Mouse (Mus musculus) thymus, adult 18-20 months (tissue): ENCODE measurements around the gene Khk.

ENCODE experiments used
- DNase-seq, 2 experiments: peaks; one replicate each; pipeline ENCODE4 v3.0.0; 2022; ENCODE audit warnings: mixed read lengths in 2 of 2

Khk gene

DNA sequence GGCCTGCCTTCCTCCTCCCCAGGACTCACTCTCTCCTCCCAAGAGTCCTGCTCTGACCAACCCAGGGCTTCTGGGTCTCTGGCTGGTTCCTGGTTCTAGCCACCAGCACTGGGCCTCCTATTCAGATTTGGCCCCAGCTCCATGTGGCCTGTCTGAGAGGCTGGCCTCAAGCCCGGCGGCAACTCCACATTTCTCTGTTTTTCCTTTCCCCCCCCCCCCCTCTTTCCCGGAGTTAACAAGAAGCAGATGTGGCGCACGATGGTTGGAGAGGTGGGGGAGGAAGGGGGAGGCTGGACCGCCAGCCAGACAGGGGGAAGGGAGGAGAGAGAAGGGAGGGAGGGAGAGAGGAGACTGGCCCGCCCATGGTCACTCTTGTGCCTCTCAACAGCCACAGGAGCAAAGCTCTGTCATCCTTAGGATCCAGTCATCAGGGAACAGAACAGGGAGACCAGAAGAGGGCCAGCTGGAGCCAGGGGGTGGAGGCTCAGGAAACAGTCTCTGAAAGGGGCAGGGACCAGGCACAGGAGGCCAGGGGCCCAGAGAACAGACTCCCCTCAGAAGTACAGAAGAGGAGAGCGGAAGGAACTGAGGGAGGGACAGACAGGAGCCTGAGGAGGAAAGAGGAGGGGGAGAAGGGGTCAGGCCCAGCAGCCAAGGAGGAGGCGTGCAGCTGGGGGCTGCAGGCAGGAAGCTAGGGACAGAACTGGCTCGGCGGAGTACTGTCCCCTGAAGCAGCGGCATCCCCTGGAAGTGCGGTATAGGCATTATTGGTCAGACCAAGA is 8.0 kb upstream of the Khk start, which contains the start of gene Emilin1:
Emilin1 (plus strand) TSS at position 343 of the 782 bp plus-strand sequence.
- DNase-seq, result peak; percentile 33 to 47

DNA sequence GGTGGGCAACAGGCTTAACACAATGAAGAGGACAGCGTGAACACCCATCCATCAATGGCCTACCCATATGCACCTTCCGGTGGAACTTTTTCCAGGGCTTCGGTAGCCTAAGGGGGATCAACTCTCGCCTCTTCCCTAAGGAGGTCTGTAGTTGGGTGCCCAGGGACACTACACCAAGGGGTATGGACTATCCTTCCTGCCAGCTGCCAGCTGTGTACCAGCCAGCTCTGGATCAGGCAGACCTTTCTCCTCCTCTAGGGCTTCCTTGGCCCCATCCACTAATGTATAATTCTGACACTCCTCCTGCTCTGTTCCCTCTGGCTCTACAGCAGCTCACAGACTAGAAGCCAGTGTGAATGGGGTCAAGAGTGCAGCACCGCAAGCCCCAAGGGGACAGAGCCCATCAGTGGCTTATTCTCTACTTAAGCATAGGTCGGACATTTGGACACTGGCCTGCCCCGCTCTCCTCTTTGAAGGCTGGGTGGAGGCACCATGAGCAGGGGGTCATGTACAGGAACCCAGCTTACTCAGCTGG is 7.1 kb upstream of the Khk start:
- DNase-seq, result no peak

DNA sequence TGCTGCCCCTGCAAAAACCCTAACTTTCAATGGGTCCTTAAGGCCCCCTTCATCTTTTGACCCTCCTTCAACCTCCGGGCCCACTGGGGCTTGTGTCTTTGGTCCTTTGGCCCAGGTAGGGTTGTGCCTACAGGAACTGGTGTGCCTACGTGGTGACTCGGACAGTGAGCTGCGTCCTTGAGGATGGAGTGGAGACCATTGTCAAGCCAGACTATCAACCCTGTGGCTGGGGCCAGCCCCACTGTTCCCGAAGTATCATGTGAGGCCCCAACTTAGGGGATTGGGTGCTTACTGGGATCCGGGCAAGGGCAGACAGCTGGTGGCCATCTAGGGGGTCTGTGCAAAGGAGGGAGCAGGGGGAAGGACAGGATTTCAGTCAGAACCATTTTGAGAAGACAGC is 6.4 kb upstream of the Khk start:
- no peak for DNase-seq

DNA sequence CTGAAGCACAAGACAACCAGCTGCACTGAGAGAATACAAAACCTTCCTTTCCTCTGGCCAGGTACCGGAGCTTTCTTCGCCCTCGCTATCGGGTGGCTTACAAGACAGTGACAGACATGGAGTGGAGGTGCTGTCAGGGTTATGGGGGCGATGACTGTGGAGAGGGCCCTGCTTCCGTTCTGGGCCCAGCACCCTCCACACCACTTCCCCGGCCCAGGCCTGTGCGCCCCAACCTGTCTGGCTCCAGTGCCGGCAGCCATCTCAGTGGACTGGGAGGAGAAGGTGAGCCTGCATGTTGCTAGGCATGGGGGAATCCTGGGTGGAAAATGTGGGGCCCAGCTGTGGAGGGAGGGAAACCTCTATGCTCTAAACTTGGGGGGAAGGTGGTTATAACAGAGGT is 5.8 kb upstream of the Khk start:
- DNase-seq, result peak; percentile 36 to 56

DNA sequence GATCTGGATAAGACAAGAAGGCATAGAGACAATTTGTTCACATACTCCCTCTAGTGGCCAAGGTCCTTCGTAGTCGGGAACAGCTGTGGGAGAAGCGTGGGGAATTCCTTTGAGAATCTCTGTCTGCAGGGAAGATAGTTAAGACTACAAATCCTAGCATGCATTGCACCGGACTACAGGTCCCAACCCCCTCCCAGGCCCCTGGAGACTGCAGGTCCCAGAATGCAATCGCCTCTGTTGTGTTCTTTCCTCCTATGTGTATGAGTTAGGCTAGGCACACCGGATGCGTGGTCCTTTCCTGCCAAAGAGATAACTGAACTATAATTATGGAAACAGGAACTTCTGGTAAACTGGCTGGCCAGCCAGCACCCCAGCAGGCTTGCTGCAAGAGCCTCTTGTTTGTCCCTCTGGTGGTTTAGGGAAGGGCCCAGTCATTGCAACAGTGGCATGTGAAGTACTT is 5.2 kb upstream of the Khk start:
- DNase-seq, result peak; percentile 65 to 78

DNA sequence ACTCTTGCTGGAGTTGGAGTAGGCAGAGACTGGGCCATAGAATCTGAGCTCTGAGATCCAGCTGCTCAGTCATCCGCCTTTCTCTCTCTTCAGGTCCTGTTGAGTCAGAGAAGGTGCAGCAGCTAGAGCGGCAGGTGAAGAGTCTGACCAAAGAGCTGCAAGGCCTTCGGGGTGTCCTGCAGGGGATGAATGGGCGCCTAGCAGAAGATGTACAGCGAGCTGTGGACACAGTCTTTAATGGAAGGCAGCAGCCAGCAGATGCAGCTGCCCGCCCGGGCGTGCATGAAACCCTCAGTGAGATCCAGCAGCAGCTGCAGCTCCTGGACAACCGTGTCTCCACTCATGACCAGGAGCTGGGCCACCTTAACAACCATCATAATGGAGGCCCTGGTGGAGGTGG is 4.4 kb upstream of the Khk start:
- no peak for DNase-seq

DNA sequence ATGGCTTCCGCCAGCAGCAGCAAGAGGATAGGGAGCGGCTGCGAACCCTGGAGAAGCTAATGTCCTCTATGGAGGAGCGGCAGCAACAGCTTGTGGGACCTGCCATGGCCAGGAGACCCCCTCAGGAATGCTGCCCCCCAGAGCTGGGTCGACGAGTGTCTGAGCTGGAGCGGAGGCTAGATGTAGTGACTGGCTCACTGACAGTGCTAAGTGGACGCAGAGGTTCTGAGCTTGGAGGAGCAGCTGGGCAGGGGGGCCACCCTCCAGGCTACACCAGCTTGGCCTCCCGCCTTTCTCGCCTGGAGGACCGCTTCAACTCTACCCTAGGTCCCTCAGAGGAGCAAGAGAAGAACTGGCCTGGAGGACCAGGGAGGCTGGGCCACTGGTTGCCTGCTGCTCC is 3.9 kb upstream of the Khk start:
- DNase-seq, result no peak

DNA sequence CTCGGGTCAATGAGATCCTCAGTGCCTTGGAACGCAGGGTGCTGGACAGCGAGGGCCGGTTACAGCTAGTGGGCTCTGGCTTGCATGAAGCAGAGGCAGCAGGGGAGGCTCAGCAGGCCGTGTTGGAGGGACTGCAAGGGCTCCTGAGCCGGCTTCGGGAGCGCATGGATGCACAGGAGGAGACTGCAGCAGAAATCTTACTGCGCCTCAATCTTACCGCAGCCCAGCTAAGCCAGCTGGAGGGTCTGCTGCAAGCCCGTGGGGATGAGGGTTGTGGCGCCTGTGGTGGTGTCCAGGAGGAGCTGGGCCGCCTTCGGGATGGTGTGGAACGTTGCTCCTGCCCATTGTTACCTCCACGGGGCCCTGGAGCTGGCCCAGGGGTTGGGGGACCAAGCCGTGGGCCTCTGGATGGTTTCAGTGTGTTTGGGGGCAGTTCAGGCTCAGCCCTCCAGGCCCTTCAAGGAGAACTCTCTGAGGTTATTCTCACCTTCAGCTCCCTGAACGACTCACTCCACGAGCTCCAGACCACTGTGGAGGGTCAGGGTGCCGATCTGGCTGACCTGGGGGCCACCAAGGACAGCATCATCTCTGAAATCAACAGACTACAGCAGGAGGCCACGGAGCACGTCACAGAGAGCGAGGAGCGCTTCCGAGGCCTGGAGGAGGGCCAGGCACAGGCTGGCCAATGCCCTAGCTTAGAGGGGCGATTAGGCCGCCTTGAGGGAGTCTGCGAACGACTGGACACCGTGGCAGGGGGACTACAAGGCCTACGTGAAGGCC is 3.1 kb upstream of the Khk start:
- no peak for DNase-seq

DNA sequence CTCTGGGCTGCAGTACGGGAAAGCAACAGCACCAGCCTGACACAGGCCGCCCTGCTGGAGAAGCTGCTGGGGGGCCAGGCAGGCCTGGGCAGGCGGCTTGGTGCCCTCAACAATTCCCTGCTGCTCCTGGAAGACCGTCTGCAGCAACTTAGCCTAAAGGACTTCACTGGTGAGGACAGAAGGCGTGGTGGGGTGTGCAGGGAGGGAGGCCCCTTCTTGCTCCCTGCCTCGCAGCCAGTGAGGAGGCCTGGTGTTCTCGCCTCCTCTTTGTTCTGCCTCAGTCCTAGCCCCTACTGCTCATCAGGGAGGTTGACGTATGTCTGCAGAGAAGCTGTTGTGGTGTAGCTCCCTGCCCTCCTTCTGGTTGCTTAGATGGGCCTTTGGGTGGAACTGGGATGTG is 2.5 kb upstream of the Khk start:
- DNase-seq, result no peak

DNA sequence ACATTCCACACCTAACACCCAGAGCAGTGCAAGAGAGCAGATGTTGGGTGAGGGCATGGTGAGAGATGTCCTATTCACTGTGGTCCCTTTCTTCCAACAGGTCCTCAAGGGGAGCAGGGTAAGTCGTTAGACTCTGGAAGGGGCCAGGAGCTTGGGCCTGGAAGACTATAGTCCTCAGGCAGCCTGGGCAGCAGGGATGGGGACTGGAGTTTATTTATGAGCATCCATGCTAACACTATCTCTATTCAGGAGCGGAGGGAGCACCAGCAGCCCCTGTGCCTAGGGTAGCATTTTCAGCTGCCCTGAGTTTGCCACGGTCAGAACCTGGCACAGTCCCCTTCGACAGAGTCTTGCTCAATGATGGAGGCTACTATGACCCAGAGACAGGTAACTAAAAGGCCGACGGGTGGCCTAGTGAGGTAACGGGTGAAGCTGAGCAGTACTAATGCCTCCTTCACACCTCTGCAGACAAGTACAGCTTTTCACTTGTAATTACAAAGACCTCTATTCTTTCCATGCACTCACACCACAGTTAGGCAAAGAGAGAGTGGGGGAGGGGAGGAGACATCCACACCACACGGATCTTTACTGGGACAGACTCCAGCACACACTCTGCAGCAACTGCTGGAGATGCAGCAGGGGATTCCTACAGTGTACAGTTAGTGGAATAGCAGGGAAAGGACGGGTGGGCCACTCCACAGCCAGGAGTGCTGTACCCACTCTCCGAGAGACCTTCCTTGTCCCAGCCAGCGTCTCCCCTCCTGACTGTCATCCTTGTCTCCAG is 1.2 kb upstream of the Khk start:
- no peak for DNase-seq

DNA sequence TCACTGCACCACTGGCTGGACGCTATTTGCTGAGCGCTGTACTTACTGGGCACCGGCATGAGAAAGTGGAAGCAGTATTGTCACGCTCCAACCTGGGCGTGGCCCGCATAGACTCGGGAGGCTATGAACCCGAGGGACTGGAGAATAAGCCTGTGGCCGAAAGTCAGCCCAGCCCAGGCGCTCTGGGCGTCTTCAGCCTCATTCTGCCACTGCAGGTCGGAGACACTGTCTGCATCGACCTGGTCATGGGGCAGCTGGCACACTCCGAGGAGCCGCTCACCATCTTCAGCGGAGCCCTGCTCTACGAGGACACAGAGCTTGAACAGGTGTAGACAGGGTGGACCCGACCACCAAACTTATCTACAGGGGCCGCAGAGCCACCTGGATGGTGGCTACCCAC is 610 bp upstream of the Khk start:
- no peak for DNase-seq

DNA sequence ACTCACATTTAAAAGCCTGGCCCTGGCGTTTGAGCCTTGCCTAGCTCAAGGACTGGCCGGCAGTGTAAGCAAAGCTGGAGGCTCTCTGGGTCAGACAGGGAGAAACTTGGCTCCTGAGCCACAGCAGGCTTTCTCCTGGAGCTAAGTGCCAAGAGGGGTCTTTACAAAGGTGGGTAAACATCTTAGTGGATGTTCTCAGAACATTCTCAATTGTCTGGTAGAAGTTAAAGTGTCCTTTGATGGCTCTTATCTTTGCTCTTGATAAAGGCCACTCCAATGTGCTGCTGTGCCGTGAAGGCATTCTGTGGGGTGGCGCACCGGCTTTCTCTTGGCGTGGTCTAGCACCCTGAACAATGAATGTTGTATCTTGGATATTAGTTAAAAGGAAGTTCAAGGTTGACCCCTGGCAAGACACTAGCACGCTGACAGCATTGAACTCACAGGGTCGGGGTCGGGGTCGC is 1.4 kb downstream of the Khk start:
- no peak for DNase-seq

DNA sequence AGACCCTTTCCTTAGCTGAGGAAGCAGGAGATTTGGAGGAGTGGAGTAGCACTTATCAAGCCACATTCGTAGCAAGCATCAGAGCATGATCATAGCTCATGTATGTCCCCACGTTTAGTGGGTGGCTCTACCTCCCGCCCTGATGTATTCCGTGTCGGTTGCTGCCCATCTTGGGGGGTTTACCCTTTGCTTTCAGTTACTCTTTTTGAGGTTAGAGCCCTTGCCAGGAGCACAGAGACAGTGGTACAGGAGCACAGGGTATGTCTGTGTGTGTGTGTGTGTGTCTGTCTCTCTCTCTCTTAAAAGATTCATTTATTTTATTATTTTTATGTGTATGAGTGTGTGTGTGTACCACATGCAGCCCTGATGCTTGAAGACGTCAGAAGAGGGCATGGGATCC is 1.9 kb downstream of the Khk start:
- no peak for DNase-seq

DNA sequence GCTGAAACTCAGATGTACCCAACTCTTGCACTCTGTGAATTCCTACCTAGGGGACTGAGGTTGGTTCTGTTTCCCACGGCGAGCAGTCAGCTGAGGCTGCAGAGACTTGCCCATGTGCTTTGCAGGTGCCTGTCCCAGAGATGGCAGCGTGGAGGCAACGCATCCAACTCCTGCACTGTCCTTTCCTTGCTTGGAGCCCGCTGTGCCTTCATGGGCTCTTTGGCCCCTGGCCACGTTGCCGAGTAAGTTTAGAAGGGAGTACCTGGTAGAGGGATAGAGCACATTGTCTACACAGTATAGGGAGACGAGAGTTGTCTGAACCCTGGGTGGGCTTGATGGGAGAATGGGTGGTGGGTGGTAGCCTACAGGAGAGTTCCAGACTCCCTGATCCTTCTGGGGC is 3.4 kb downstream of the Khk start:
- DNase-seq, result no peak

DNA sequence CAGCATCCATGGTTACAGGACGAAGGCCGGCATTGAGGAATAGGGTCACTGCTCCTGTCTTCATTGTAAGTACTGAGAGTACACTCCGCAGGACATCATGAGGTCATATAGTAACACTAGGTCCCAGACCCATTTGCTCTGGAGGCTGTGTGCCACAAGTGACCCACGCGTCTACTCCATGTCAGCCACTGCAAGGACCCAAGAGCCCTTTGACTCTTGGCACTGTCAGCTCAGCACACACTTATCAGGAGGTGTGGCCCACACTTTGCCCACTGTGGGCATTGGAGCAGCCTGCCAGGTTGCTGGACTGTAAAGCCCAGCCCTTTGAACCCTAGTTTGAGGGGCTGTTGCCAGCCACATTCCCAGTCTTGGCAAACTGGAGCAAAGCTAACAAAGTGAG is 4.0 kb downstream of the Khk start:
- DNase-seq, result no peak

DNA sequence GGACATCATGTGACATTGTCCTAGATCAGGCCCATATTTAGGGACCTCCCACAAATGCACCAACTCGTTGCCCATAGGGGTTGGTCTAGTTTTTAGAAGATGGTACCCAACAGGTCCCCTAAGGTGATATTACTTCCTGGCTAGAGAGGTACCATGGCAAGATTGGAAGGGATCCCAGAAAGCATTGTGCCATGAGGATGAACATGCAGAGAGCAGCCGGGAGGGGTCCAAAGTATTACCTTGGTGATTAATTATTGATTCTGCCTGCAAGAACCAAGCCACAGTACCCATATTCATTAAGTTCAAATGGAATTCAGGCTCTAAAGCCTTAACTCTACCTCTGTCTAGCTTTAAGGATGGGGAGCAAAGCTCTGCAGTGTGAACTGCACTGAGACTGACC is 4.8 kb downstream of the Khk start:
- no peak for DNase-seq

DNA sequence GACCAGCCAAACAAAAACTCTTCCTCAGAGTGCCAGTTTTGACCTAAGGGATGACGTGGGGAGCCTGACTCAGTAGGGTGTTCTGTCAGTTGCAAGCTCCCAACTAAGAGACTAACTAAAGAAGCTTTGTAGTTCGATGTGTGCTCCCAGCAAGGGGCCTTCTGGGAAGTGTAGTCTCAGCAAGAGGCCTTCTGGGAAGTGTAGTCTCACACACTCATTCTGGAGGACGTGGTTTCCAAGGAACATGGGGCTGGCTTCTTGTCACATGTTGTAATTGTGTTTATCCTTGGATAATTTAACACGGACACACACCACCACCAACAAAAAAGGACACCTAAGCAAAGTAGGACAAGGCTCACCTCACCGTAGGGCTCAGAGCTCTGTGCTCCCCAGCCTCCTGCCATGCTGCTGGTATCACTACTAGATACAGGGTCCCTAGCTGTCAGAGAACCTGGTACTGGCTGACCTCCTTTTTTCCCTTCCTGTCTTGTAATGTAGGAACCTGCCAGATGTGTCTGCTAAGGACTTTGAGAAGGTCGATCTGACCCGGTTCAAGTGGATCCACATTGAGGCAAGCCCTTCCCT is 6.8 kb downstream of the Khk start:
- DNase-seq, result no peak

DNA sequence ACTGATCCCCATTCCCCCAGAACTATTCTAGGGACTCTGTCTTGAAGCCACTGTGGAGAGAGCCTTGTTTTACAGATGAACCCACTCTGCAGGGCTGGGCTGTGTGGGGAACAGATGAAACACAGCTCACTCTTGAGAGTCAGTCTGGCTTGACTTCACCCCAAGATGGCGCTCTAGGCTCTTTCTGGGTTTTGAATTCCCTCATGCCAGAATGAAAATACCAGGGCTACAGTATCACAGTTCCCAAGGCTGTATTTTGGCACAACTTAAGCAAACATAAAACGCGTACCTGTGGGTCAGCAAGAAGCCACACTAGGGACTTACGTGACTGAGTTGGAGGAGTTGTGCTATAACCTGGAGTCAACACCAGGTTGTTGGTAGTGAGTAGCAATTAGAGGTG is 8.9 kb downstream of the Khk start:
- DNase-seq, result no peak

DNA sequence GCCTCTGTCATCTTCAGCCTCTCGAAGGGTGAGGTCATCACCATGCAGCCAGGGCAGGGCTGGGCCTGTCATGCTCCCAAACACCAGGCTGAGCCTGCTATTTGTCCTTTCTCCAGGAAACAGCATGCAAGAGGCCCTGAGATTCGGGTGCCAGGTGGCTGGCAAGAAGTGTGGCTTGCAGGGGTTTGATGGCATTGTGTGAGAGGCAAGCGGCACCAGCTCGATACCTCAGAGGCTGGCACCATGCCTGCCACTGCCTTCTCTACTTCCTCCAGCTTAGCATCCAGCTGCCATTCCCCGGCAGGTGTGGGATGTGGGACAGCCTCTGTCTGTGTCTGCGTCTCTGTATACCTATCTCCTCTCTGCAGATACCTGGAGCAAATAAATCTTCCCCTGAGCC is 9.6 kb downstream of the Khk start:
- DNase-seq, result no peak

DNA sequence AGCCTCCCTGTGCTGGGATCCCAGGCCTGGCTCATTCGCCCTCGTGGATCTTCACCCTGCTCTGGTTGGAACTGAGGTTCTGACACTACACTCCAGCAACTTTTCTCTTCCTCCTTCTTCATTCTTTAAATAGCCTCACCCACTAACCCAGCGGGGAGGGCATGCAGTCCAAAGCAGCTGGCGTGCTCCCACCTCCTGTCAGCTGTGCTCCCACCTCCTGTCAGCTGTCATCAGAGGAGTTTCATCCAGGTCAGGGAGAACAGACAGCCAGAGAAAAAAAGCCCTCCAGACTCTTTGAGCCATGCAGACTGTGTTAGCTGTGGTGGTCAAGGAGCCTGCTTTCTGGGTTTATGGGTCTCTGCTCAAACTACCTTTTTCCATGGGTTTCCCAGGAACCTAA is 10.1 kb downstream of the Khk start:
- DNase-seq, result no peak

DNA sequence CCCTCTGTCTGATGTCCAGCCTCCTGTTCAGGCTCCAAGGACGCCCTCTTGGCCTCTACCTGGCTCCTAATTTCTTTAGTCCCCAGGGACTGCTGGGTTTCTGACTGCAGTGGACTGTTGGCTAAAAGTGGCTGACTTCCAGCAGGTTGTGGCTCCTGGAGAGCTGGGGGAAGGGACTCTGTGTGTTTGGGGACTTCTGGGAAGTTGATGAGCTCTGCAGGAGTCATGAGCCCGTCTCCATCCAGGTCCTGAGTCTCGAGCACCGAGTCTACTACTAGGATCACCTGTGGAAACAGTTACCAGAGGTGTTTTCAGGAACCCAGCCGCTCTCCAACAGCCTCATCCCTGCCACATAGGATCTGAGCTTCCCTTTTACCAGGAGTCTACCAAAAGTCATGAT is 12.5 kb downstream of the Khk start:
- DNase-seq, result no peak

DNA sequence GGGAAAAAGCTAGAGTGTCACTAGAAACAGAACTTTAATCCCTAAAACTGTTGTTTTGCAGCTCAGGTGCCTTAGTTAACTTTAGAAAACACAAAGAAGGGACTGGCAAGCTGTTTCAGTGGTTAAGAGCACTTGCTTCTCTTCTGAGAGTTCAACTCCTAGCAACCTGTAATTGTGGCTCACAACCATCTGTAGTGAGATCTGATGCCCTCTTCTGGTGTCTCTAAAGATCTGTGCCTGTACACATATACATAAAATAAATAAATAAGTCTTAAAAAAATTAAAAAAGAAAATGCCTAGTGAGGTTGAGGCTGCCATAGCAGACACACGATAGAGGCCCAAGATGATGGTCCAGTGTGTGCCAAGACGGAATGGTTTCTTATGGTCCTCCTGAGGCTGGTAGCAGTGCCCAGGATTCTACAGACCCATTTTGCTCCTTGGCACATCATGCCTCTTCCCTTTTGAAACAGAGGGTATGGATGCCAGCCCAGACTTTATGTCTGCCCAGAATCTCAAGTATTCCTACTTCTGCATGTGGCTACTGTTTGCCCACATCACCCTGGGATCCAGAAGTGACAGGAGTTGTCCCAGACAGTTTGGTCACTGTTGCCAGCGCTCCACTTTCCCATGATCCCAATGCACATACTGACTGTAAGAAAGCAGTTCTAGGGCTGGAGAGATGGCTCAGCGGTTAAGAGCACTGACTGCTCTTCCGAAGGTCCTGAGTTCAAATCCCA is 13.7 kb downstream of the Khk start:
- DNase-seq, result no peak
